Mouse (Mus musculus) hindbrain, embryonic 14.5 days (tissue): ENCODE data around the gene Tdgf1. TPM values are rescaled to one million over a fixed set of nuclear protein-coding genes. Genes with fewer than 3 reads are reported as not detected.
A peak's percentile ranks its signal among the peaks of the same experiment; 100 is the strongest.

Experiments
- ATAC-seq: fragments of 200-750 bp; cut with Nextera tagmentation; 2 replicates; pipeline ENCODE4 v1.8.0; 2017; ENCODE audit warnings: moderate number of reproducible peaks, mild to moderate bottlenecking, moderate TSS enrichment, moderate library complexity; ENCODE audit not compliant: low FRiP score
- DNase-seq: peaks from one replicate; pipeline ENCODE4 v3.0.0-alpha.2; 2015; ENCODE audit warnings: low spot score
- H3K27ac ChIP-seq: fragments of 300-500 bp; sonication (generic); 2 replicates; pipeline ENCODE4 v1.5.1; 2014; ENCODE audit warnings: mild to moderate bottlenecking, moderate library complexity
- H3K27me3 ChIP-seq: fragments of 300-500 bp; sonication (generic); 2 replicates; pipeline ENCODE4 v1.6.1; 2014; ENCODE audit warnings: mild to moderate bottlenecking, low read length, mixed read lengths; ENCODE audit not compliant: control insufficient read depth, insufficient read depth
- H3K36me3 ChIP-seq: fragments of 300-500 bp; sonication (generic); replicated peaks from 2 replicates; pipeline ENCODE4 v1.6.1; 2014; ENCODE audit not compliant: control insufficient read depth, insufficient read depth
- H3K4me1 ChIP-seq: fragments of 300-500 bp; sonication (generic); replicated peaks from 2 replicates; pipeline ENCODE4 v1.6.1; 2014; ENCODE audit warnings: antibody characterized with exemption, low read length, mixed read lengths; ENCODE audit not compliant: control insufficient read depth, insufficient read depth
- H3K4me2 ChIP-seq: fragments of 300-500 bp; sonication (generic); replicated peaks from 2 replicates; pipeline ENCODE4 v1.6.1; 2014; ENCODE audit warnings: mild to moderate bottlenecking, moderate library complexity
- H3K4me3 ChIP-seq: fragments of 300-500 bp; sonication (generic); replicated peaks from 2 replicates; pipeline ENCODE4 v1.5.1; 2014; ENCODE audit warnings: mild to moderate bottlenecking, low read length
- H3K9ac ChIP-seq: fragments of 300-500 bp; sonication (generic); 2 replicates; pipeline ENCODE4 v1.6.1; 2014
- H3K9me3 ChIP-seq: fragments of 300-500 bp; sonication (generic); 2 replicates; pipeline ENCODE4 v1.6.1; 2016; ENCODE audit warnings: low read length; ENCODE audit not compliant: control insufficient read depth
- WGBS: fragments of 180-500 bp; shearing (Covaris S2); extraction: QIAGEN DNeasy Blood & Tissue Kit; methylation state at CpG from one replicate; pipeline ENCODE4 v1.1.7; 2014; 5-methylcytosine and 5-hydroxymethylcytosine counted together
- polyA plus RNA-seq: library from polyadenylated mRNA; unstranded; fragments of >200 nt; fragmentation: Nextera tagmentation; extraction: Ambion mirVana; gene quantifications from 2 replicates; pipeline ENCODE4 v1.2.1, GENCODE M21; 2014

Tdgf1 gene
- polyA plus RNA-seq, 1 experiment from 2014 or later = 0.40 TPM

- Histone ChIP-seq H3K4me1 (0 out of 2 replicates have a peak, but pooled peaks cover 5% of the 10 kb centered on the region), H3K4me2 (no peak overlapping the region), H3K9ac (no peak overlapping the region), H3K4me3 (no peak overlapping the region), H3K9me3 (no peaks in the 10 kb centered on the region), H3K27me3 (no peaks in the 10 kb centered on the region), H3K27ac (no peak overlapping the region), H3K36me3 (no peaks in the 10 kb centered on the region)
- DNase-seq = no peak
- 45% methylated on average over 6 of the region's 6 CpGs for WGBS
- ATAC-seq = no peak
Observed at GRCm38 (mm10) chr9:110931573-110931972, 14.4 kb downstream of the Tdgf1 start.

- no peak for ATAC-seq
- no peak overlapping the region for H3K9ac ChIP-seq
- H3K4me2 ChIP-seq = no peak overlapping the region
- no peaks in the 10 kb centered on the region for H3K4me1 ChIP-seq
- no peak overlapping the region for H3K4me3 ChIP-seq
- H3K36me3 ChIP-seq = no peaks in the 10 kb centered on the region
- no peaks in the 10 kb centered on the region for H3K9me3 ChIP-seq
- 19% methylated on average over 7 of the region's 7 CpGs for WGBS
- no peak overlapping the region for H3K27ac ChIP-seq
- DNase-seq = peak; percentile 86
- H3K27me3 ChIP-seq = no peaks in the 10 kb centered on the region
Observed at GRCm38 (mm10) chr9:110922759-110923158, 23.2 kb downstream of the Tdgf1 start.

DNA sequence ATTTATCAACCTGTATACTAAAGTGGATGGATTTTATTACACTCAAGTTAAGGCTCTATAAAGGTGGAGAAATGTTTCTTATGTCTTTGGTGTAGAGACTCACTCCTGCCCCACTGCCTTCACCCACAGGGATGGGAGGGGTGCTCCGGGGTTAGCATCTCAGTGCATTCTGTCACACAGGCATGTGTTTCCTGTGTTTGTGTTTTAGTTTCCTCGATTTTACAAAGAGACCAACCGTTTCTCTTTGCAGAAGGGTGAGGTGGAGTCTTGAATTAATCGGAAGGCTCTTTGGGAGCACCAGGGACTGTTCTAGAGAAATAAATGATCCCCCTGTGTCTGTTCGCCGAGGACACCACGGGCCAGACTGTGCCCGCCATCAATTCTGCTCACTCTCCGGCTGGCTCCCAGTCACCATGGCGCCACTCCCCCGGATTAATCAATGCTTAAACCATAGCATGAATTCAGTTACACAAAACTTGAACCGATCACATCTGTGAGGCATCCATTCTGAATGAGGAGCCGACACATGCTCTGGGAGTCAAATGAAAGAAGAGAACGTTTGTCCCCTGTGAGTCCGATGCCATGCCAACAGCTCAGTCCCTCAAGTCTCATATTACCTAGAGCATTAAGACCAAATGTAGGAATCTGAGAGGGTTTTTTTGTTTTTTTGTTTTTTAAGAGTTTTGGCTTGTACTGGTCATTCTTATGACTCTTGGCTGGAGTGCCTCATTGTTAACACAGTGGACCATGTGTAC lies 25.1 kb downstream of the Tdgf1 start:
- Histone ChIP-seq H3K9ac (no peak overlapping the region), H3K4me1 (no peaks in the 10 kb centered on the region), H3K9me3 (no peaks in the 10 kb centered on the region), H3K36me3 (no peaks in the 10 kb centered on the region), H3K27me3 (no peaks in the 10 kb centered on the region), H3K27ac (no peak overlapping the region), H3K4me2 (no peak overlapping the region), H3K4me3 (no peak overlapping the region)
- no peak for ATAC-seq
- DNase-seq = no peak
- WGBS = 45% methylated on average over 15 of the region's 15 CpGs

GRCm38 (mm10) chr9:110916786-110917185 lies 29.2 kb downstream of the Tdgf1 start, which contains the start of gene Fam240a:
TSS of gene Fam240a (minus strand) at chr9:110916861.
- no peak within 1 kb of the TSS for H3K4me3 ChIP-seq
- H3K9ac ChIP-seq = no peak within 1 kb of the TSS
- 96% methylated on average over 7 of the region's 7 CpGs for WGBS
- no peaks in the 10 kb centered on the region for H3K4me1 ChIP-seq
- DNase-seq = no peak
- no peaks in the 10 kb centered on the region for H3K36me3 ChIP-seq
- no peak within 1 kb of the TSS for H3K27ac ChIP-seq
- no peak within 1 kb of the TSS for H3K4me2 ChIP-seq
- H3K27me3 ChIP-seq = no peaks in the 10 kb centered on the region
- no peaks in the 10 kb centered on the region for H3K9me3 ChIP-seq
- ATAC-seq = no peak

GRCm38 (mm10) chr9:110915466-110915865 lies 30.5 kb downstream of the Tdgf1 start:
- H3K4me3 ChIP-seq = no peak overlapping the region
- no peak for DNase-seq
- H3K9me3 ChIP-seq = no peaks in the 10 kb centered on the region
- no peak overlapping the region for H3K9ac ChIP-seq
- no peaks in the 10 kb centered on the region for H3K27me3 ChIP-seq
- 72% methylated on average over 8 of the region's 8 CpGs for WGBS
- H3K4me1 ChIP-seq = no peaks in the 10 kb centered on the region
- no peaks in the 10 kb centered on the region for H3K36me3 ChIP-seq
- no peak for ATAC-seq
- no peak overlapping the region for H3K4me2 ChIP-seq
- H3K27ac ChIP-seq = no peak overlapping the region

DNA sequence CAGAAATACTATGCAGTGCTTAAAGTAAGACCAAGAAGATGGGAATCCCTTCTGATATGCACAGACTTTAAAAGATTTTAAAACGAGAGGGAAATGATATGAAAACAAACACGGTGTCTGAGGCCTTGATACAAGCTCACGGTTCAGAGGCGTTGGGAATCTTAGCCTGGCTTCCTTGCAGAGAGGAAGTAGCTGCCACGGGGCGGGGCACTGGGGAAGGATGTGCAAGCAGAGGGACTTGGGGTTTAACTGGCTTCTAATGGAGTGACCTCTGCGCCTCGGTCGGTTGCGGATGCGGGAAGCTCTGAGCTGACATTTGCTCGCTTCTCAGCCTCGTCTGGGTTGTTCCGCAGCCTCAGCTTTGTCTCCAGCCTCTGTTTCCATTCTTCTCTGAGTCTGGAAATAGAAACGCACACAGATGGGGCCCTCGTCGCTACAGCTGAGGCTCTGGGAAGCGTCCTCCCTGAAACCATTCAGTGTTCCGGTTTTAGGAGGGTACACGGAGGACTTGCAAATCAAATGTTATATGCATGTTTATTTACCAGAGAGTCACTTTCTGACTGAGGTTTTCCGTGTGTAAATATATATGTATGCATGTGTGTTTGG lies 31.2 kb downstream of the Tdgf1 start:
- no peak overlapping the region for H3K9ac ChIP-seq
- ATAC-seq = no peak
- H3K4me2 ChIP-seq = no peak overlapping the region
- no peaks in the 10 kb centered on the region for H3K4me1 ChIP-seq
- H3K27me3 ChIP-seq = no peaks in the 10 kb centered on the region
- H3K36me3 ChIP-seq = no peaks in the 10 kb centered on the region
- no peaks in the 10 kb centered on the region for H3K9me3 ChIP-seq
- H3K4me3 ChIP-seq = no peak overlapping the region
- no peak overlapping the region for H3K27ac ChIP-seq
- DNase-seq = no peak
- WGBS = 54% methylated on average over 21 of the region's 21 CpGs

GRCm38 (mm10) chr9:110909371-110909967 lies 36.5 kb downstream of the Tdgf1 start:
- ATAC-seq (no peak), DNase-seq (no peak)
- no peaks in the 10 kb centered on the region for H3K9me3 ChIP-seq
- H3K4me3 ChIP-seq = no peak overlapping the region
- 80% methylated on average over 6 of the region's 6 CpGs for WGBS
- no peak overlapping the region for H3K27ac ChIP-seq
- no peaks in the 10 kb centered on the region for H3K36me3 ChIP-seq
- H3K27me3 ChIP-seq = no peaks in the 10 kb centered on the region
- H3K9ac ChIP-seq = no peak overlapping the region
- no peak overlapping the region for H3K4me2 ChIP-seq
- no peaks in the 10 kb centered on the region for H3K4me1 ChIP-seq

GRCm38 (mm10) chr9:110908631-110909016 lies 37.3 kb downstream of the Tdgf1 start:
- Histone ChIP-seq H3K9ac (no peak overlapping the region), H3K36me3 (no peaks in the 10 kb centered on the region), H3K27ac (no peak overlapping the region), H3K9me3 (no peaks in the 10 kb centered on the region), H3K4me1 (no peaks in the 10 kb centered on the region), H3K4me2 (no peak overlapping the region), H3K4me3 (no peak overlapping the region), H3K27me3 (no peaks in the 10 kb centered on the region)
- ATAC-seq (no peak), DNase-seq (no peak)
- 99% methylated on average over 3 of the region's 3 CpGs for WGBS

GRCm38 (mm10) chr9:110907838-110908630 lies 37.9 kb downstream of the Tdgf1 start:
- H3K4me1 ChIP-seq = no peaks in the 10 kb centered on the region
- H3K4me2 ChIP-seq = no peak overlapping the region
- H3K36me3 ChIP-seq = no peaks in the 10 kb centered on the region
- H3K9me3 ChIP-seq = no peaks in the 10 kb centered on the region
- no peak overlapping the region for H3K9ac ChIP-seq
- H3K27ac ChIP-seq = no peak overlapping the region
- ATAC-seq (no peak), DNase-seq (no peak)
- no peaks in the 10 kb centered on the region for H3K27me3 ChIP-seq
- no peak overlapping the region for H3K4me3 ChIP-seq
- 83% methylated on average over 4 of the region's 4 CpGs for WGBS
